Mouse (Mus musculus): ENCODE data around the gene Cpxm2.
A peak's percentile ranks its signal among the peaks of the same experiment; 100 is the strongest.

Gene Cpxm2

GRCm38 (mm10) chr7:132154368-132154961 is at the start of gene Cpxm2:
Cpxm2 (minus strand) TSS chr7:132154739.
- DNase-seq (ENCODE audit: low spot score in 2 of 2), result no peak

GRCm38 (mm10) chr7:132204073-132204612 is 49.6 kb upstream of the Cpxm2 start:
- DNase-seq (ENCODE audit: low spot score in 2 of 2), result no peak

DNA sequence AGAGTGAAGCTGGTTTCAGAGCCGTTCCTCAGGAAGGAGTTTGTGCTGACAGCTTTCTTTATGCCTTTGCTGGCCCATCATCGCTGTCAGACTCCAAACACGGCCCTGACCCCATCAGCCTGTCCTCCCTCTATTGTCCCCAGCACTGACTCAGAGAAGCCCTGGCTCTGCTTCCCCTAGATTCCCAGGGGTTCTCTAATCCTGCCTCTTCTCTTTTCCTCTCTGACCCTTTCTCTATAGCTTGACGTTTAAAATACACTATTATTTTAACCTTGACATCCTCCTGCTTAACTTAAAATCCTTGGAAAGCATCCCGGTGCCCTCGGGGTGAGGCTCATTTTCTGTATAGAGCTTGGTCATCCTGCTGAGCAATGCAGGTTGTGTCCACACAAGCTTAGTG is 45.1 kb upstream of the Cpxm2 start:
- DNase-seq (ENCODE audit: low spot score in 2 of 2), result no peak

DNA sequence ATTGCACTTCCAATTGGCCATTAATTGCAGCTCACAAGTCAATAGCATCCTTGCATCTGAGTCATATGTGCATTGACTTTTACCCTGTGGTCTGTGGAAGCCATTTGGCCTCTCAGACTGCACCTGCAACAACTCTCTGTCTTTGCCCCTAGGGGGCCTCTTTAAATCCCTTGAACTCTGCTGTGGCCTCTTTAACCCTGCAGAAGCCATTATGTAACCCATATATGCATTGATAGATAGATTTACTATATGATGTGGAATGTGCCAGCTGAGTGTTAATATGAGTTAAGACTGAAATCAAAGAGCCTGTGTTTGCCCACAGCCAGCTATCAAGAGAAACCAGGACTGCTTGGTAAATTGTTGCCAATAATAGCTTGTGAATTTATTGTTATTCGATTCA is 44.3 kb upstream of the Cpxm2 start:
- DNase-seq (ENCODE audit: low spot score in 2 of 2), result no peak

- no peak for DNase-seq (ENCODE audit: low spot score in 2 of 2)
Observed at GRCm38 (mm10) chr7:132197817-132198475, 43.4 kb upstream of the Cpxm2 start.

- no peak for DNase-seq (ENCODE audit: low spot score in 2 of 2)
Observed at GRCm38 (mm10) chr7:132196581-132196980, 42.0 kb upstream of the Cpxm2 start.

GRCm38 (mm10) chr7:132193606-132194005 is 39.1 kb upstream of the Cpxm2 start:
- DNase-seq (ENCODE audit: low spot score in 2 of 2), result no peak

DNA sequence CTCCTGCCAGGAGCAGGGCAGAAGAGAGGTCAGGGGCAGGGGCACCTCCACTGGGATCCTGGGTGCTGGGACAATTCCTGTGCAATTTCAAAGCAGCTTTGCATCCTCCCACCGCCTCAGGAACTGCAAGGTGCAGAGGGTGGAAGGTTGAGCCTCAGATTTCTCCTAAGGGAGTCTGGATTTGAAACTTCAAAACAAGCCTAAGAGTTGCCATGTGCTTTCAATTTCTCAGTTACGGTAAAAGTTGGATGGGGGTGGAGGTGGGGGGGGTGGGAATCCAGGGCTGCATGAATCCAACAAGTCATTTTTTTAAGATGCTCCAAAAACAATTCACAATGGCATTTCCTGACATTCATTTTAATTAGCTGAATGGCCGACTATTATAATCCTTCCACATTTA is 32.9 kb upstream of the Cpxm2 start:
- no peak for DNase-seq (ENCODE audit: low spot score in 2 of 2)

DNA sequence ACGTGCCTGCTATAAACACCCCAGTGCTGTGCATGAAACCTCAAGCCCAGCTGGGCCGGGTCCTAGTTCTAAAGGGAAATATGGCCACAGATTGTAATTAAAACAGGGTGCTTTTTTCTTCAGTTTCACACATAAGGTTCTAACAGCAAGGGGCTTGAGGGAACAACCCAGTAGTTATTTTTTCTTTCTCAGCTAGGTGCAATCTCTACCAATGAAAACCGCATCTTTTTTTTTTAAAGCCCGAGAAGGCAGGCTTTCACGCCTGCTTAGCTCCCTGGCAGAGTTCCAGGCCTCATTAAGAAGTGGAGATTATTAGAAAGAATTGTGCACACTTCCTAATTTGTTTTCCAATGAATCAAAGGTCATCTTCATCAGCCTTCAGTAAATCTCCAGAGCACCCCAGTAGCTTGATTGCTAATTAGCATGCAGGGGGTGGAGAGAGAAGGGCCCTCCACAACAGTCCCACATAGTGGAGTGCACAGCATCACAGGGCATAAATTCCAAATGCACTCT is 29.4 kb upstream of the Cpxm2 start:
- DNase-seq (ENCODE audit: low spot score in 2 of 2), result no peak

GRCm38 (mm10) chr7:132181586-132182198 is 27.2 kb upstream of the Cpxm2 start:
- DNase-seq (ENCODE audit: low spot score in 2 of 2), result no peak

DNA sequence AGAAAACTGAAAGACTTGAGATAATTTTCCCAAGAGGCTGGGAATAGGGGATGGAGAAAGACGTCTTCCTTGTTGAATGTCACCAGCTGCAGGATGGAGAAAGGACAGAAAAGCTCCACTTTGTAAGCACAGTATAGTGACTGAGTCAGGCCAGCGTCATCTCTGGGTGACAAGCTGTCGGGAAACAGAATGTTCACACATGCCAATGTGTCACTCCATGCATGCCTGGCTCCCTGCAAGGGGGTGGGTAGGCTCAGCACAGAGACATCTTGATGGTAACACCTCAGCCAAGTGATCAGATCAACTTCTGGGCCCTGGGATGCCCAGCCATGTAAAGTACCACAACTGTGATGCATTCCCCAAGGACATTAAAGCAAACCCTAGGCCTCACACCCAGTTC is 26.5 kb upstream of the Cpxm2 start:
- no peak for DNase-seq (ENCODE audit: low spot score in 2 of 2)

GRCm38 (mm10) chr7:132179049-132179448 is 24.5 kb upstream of the Cpxm2 start:
- no peak for DNase-seq (ENCODE audit: low spot score in 2 of 2)

DNA sequence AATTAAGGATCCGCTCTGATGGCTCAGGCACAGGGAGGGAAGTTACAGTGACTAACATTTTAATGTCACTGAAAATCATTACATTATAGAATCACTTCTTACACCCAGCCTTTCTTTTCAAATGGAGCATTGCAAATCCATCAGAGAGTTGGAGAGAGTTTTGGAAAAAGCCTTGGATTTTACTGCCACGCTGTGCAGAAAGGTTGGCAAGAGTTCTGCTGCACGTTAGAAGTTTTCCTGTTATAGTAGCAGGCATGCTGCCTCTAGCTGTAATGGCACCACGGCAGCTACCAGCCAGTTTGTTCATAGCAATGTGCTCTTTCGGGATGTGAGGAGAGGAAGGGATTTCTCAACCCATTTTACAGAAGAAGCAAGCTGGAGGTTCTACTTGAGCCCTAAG is 20.2 kb upstream of the Cpxm2 start:
- no peak for DNase-seq (ENCODE audit: low spot score in 2 of 2)

- no peak for DNase-seq (ENCODE audit: low spot score in 2 of 2)
Observed at GRCm38 (mm10) chr7:132174296-132174695, 19.8 kb upstream of the Cpxm2 start.

- no peak for DNase-seq (ENCODE audit: low spot score in 2 of 2)
Observed at GRCm38 (mm10) chr7:132172220-132172619, 17.7 kb upstream of the Cpxm2 start.

- DNase-seq (ENCODE audit: low spot score in 2 of 2), result no peak
Observed at GRCm38 (mm10) chr7:132171716-132172115, 17.2 kb upstream of the Cpxm2 start.

- peak; percentile 45 to 56 for DNase-seq (ENCODE audit: low spot score in 2 of 2)
Observed at GRCm38 (mm10) chr7:132169419-132170169, 15.1 kb upstream of the Cpxm2 start.

GRCm38 (mm10) chr7:132167239-132167638 is 12.7 kb upstream of the Cpxm2 start:
- no peak for DNase-seq (ENCODE audit: low spot score in 2 of 2)

DNA sequence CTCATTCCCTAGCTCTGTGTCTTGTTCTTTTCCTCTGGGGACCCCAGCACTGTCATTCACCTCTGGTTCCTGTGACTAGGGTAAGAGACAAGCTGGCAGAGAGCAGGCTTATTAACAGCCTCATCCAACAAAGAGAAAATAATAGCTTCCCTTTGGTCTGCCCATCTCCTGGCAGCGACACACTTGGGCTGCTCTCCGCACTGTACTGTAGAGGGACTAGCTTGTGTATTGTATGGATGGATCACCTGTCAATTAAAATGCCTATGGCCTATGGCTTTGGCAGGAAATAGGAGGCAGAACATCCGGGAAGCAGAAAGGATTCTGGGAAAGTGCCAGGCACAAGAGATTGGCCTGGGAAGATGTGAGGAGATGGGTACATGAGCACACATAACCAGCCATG is 7.7 kb upstream of the Cpxm2 start:
- DNase-seq (ENCODE audit: low spot score in 2 of 2), result no peak

DNA sequence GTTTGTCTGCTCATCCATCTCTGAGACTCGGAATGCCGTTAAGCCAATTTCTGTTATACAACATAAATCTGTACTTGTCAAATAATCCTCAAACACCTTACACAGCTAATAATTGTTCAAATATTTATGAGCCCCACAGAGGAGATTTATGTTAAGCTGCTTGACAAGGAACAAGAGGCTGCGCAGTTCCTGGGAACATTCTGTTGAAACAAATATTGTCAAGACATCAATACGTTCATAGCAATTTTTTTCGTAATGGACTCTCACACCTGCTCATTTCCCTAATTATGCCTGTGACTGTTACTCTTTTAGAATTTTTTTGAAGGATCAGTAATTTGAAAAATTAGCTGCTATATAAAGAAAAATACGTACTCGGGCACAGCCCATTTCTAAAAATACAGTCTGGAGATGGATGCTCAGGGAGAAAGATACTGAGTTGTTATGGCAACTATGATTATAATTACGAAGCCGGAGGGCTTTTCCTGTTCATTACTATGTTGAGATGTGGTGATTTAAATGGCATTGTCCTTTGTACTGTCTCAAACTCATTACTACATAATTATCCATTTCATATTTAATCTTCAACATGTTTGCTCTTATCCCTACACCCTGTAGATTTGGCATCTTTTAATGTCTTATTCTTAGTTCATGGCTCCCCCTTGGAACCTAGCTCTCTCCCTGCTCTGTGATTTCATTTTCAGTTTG is 3.9 kb upstream of the Cpxm2 start:
- no peak for DNase-seq (ENCODE audit: low spot score in 2 of 2)

DNA sequence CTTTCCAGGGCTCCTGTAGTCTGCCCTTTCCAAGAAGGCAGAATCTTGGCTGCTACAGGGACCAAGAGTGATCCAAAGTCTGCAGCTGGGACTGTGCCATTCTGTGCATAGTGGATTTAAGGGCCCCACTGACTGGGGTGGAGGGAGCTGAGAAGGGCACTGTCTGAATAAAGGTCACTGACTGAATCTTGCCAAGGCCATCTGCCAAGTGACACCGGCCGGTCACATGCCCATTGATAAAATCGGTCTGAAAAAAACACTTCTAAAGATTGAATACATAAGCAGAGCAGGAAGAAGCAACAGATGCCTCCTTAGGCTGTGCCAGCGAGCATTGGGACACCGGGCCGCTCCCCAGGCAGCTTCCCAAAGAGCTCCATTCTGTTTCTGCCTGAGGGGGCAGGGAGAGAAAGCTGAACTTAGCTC is 803 bp downstream of the Cpxm2 start:
- peak in 1 of 2 experiments; percentile 5 for DNase-seq (ENCODE audit: low spot score in 2 of 2)
